Mouse (Mus musculus) forebrain, postnatal 0 days (tissue): ENCODE results near the gene Ttll12. TPM values are rescaled to one million over a fixed set of nuclear protein-coding genes. Genes with fewer than 3 reads are reported as not detected.

Source experiments
- ATAC-seq: fragments of 200-750 bp; cut with Nextera tagmentation; 2 replicates; pipeline ENCODE4 v1.8.0; 2017; ENCODE audit warnings: mild to moderate bottlenecking, moderate library complexity
- DNase-seq: peaks from one replicate; pipeline ENCODE4 v3.0.0-alpha.2; 2015
- H3K27ac ChIP-seq: fragments of 300-500 bp; sonication (generic); 2 replicates; pipeline ENCODE4 v1.5.1; 2014; ENCODE audit warnings: low read depth, mild to moderate bottlenecking, antibody characterized with exemption, low read length, moderate library complexity, mixed read lengths
- H3K27me3 ChIP-seq: fragments of 300-500 bp; sonication (generic); 2 replicates; pipeline ENCODE4 v1.6.1; 2014; ENCODE audit warnings: mild to moderate bottlenecking, low read length, mixed read lengths; ENCODE audit not compliant: insufficient read depth
- H3K36me3 ChIP-seq: fragments of 300-500 bp; sonication (generic); 2 replicates; pipeline ENCODE4 v1.6.1; 2014; ENCODE audit warnings: mild to moderate bottlenecking, moderate library complexity; ENCODE audit not compliant: insufficient read depth
- H3K4me1 ChIP-seq: fragments of 300-500 bp; sonication (generic); 2 replicates; pipeline ENCODE4 v1.6.1; 2014; ENCODE audit warnings: antibody characterized with exemption; ENCODE audit not compliant: insufficient read depth
- H3K4me2 ChIP-seq: fragments of 300-500 bp; sonication (generic); 2 replicates; pipeline ENCODE4 v1.6.1; 2014; ENCODE audit warnings: low read depth, mild to moderate bottlenecking, moderate library complexity
- H3K4me3 ChIP-seq: fragments of 300-500 bp; sonication (generic); 2 replicates; pipeline ENCODE4 v1.5.1; 2014; ENCODE audit warnings: low read depth, low read length, mixed read lengths
- H3K9ac ChIP-seq: fragments of 300-500 bp; sonication (generic); 2 replicates; pipeline ENCODE4 v1.6.1; 2014; ENCODE audit warnings: mild to moderate bottlenecking
- H3K9me3 ChIP-seq: fragments of 300-500 bp; sonication (generic); 2 replicates; pipeline ENCODE4 v1.6.1; 2016; ENCODE audit warnings: low read length
- CTCF ChIP-seq: sonication (generic); IDR thresholded peaks from 2 replicates; pipeline ENCODE4 v1.5.1; 2016; ENCODE audit warnings: antibody characterized with exemption, control low read depth, low read depth
- WGBS: fragments of 180-500 bp; shearing (Covaris S2); extraction: QIAGEN DNeasy Blood & Tissue Kit; methylation state at CpG from one replicate; pipeline ENCODE4 v1.1.7; 2014; 5-methylcytosine and 5-hydroxymethylcytosine counted together
- polyA plus RNA-seq: library from polyadenylated mRNA; unstranded; fragments of >200 nt; fragmentation: Nextera tagmentation; extraction: Ambion mirVana; gene quantifications from 2 replicates; pipeline ENCODE4 v1.2.1, GENCODE M21; 2015
- total RNA-seq: library from RNA; depleted of rRNA; stranded (reverse); fragments of >200 nt; gene quantifications from 2 replicates; pipeline ENCODE4 v1.2.3, GENCODE M21; 2014

The Ttll12 gene
- total and polyA plus RNA-seq, 2 experiments from 2014 or later, result 38.7 to 42.9 TPM

DNA sequence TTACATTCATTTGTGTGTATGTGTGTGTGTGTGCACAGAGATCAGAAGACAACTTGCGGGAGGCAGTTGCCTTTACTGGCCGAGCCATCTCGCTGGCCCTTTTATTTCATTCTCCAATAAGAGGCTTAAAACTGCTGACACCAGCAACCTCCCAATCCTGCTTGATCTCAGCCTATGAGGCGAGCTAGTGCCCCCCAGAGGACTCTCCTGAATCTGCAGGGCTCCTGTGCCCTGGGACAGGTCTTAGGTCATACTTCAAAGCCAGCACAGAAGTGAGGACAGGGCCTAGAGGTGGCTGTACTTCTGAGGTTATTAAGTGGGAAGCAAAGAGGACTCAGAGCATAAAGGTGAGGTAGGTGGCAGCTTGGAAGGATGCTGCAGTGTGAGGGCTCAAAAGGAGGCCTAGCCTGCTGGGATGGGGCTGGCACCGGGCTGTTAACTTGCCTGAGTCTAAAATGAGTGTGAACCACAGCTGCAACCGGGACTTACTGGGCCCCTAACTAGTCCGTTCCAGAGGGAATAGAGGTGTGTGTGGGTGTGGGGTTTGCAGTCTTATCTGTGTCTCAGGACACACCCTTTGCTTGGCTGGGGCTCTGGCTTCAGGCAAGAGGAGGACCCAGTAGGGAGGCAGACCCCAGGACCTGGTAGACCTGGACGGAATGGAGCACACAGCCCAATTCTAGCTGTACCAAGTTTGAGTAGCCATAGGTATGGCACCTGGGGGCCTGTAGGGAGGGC, 11.4 kb downstream of the Ttll12 start:
- Histone ChIP-seq H3K27me3 (no peaks in the 10 kb centered on the region), H3K9me3 (no peaks in the 10 kb centered on the region), H3K9ac (no peak overlapping the region), H3K27ac (no peak overlapping the region), H3K4me1 (no peaks in the 10 kb centered on the region), H3K4me3 (no peak overlapping the region), H3K36me3 (peaks cover 94% of the 10 kb centered on the region), H3K4me2 (no peak overlapping the region)
- DNase-seq (no peak), ATAC-seq (no peak)
- WGBS, result 75% methylated on average over 8 of the region's 8 CpGs
- peak; percentile 35 for TF ChIP-seq CTCF

DNA sequence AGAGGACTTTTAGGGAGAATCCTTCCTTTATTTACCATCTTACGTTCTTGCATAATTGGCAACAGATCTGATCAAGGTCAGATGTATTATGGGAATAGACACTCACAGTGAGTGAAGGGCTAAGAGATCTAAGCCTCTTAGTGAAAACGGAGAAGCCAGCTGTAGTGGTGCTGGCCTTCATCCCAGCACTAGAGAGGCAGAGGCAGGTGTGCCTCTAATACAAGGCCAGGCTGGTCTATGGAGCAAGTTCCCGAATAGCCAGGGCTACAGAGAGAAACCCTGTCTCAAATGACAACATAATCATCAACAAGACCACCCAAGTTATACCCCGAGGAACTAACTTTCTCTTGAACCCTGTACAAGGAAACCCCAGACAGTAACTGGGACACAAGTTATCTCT, 12.0 kb downstream of the Ttll12 start:
- H3K9me3 ChIP-seq, result no peaks in the 10 kb centered on the region
- no peak overlapping the region for H3K27ac ChIP-seq
- H3K36me3 ChIP-seq, result peaks cover 96% of the 10 kb centered on the region
- no peak overlapping the region for H3K4me3 ChIP-seq
- 79% methylated on average over 4 of the region's 4 CpGs for WGBS
- ATAC-seq (no peak), DNase-seq (no peak)
- H3K27me3 ChIP-seq, result no peaks in the 10 kb centered on the region
- no peak overlapping the region for H3K4me2 ChIP-seq
- TF ChIP-seq CTCF, result no peak
- no peaks in the 10 kb centered on the region for H3K4me1 ChIP-seq
- no peak overlapping the region for H3K9ac ChIP-seq

- no peak for DNase-seq
- Histone ChIP-seq H3K4me1 (no peaks in the 10 kb centered on the region), H3K9ac (no peak overlapping the region), H3K4me3 (no peak overlapping the region), H3K9me3 (no peaks in the 10 kb centered on the region), H3K4me2 (no peak overlapping the region), H3K27me3 (no peaks in the 10 kb centered on the region), H3K27ac (no peak overlapping the region), H3K36me3 (peaks cover 64% of the 10 kb centered on the region)
- TF ChIP-seq CTCF, result no peak
- 94% methylated on average over 9 of the region's 9 CpGs for WGBS
- ATAC-seq, result no peak
Observed at GRCm38 (mm10) chr15:83576651-83577050, 18.3 kb downstream of the Ttll12 start.

- H3K36me3 ChIP-seq, result peaks cover 53% of the 10 kb centered on the region
Observed at GRCm38 (mm10) chr15:83575543-83575942, 19.4 kb downstream of the Ttll12 start.

DNA sequence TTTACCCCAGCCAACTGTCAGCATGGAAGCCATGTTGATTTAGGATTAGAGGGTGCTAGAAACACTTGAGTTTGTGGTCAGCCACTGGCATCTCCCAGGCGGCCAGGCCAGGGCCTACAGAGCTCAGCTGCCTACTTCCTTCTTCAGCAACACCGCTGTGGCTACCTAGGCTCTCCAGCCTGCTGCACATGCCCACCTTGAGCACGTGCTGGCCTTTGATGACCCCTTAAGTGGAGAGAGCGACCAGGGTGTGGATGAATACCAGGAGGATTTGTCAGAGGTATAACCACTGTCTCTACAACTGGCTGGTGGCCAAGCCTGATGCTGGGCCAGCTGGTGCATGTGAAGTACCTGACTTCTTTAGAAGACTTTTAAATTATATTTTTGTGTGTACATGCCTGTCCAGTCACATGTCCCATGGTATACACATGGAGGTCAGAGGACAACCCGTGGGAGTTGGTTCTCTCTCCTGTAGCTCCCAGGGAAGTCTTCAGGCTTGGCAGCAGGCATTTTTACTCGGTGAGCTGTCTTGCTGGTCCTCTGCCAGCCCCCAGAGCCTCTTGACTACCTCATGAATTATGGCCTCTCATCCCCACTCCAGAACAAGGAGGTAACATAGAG, 20.1 kb downstream of the Ttll12 start:
- no peak overlapping the region for H3K27ac ChIP-seq
- no peak overlapping the region for H3K4me2 ChIP-seq
- 85% methylated on average over 6 of the region's 6 CpGs for WGBS
- H3K9ac ChIP-seq, result no peak overlapping the region
- no peak for DNase-seq
- ATAC-seq, result no peak
- H3K27me3 ChIP-seq, result no peaks in the 10 kb centered on the region
- no peak overlapping the region for H3K4me3 ChIP-seq
- H3K9me3 ChIP-seq, result no peaks in the 10 kb centered on the region
- H3K36me3 ChIP-seq, result peaks cover 46% of the 10 kb centered on the region
- no peak for TF ChIP-seq CTCF
- H3K4me1 ChIP-seq, result no peaks in the 10 kb centered on the region

More at GRCm38 (mm10) chr15:83575543-83575942, 19.4 kb downstream of the Ttll12 start:
- Histone ChIP-seq H3K9me3 (no peaks in the 10 kb centered on the region), H3K4me3 (no peak overlapping the region), H3K4me1 (no peaks in the 10 kb centered on the region), H3K4me2 (no peak overlapping the region), H3K27ac (no peak overlapping the region), H3K27me3 (no peaks in the 10 kb centered on the region), H3K9ac (no peak overlapping the region)
- DNase-seq (no peak), ATAC-seq (no peak)
- WGBS, result 97% methylated on average over 8 of the region's 8 CpGs
- no peak for TF ChIP-seq CTCF

- DNase-seq (no peak), ATAC-seq (no peak)
- peaks cover 34% of the 10 kb centered on the region for H3K36me3 ChIP-seq
- no peak overlapping the region for H3K27ac ChIP-seq
- no peak overlapping the region for H3K4me2 ChIP-seq
- WGBS, result 95% methylated on average over 12 of the region's 12 CpGs
- H3K9ac ChIP-seq, result no peak overlapping the region
- no peak overlapping the region for H3K4me3 ChIP-seq
- H3K4me1 ChIP-seq, result no peaks in the 10 kb centered on the region
- no peak for TF ChIP-seq CTCF
- H3K27me3 ChIP-seq, result no peaks in the 10 kb centered on the region
- H3K9me3 ChIP-seq, result no peaks in the 10 kb centered on the region
Observed at GRCm38 (mm10) chr15:83573606-83574005, 21.4 kb downstream of the Ttll12 start.

GRCm38 (mm10) chr15:83572132-83572531, 22.8 kb downstream of the Ttll12 start:
- no peaks in the 10 kb centered on the region for H3K4me1 ChIP-seq
- no peak for TF ChIP-seq CTCF
- H3K9ac ChIP-seq, result no peak overlapping the region
- DNase-seq (no peak), ATAC-seq (no peak)
- no peak overlapping the region for H3K4me3 ChIP-seq
- H3K36me3 ChIP-seq, result peaks cover 19% of the 10 kb centered on the region
- H3K27ac ChIP-seq, result no peak overlapping the region
- H3K9me3 ChIP-seq, result no peaks in the 10 kb centered on the region
- WGBS, result 96% methylated on average over 4 of the region's 4 CpGs
- H3K4me2 ChIP-seq, result no peak overlapping the region
- H3K27me3 ChIP-seq, result no peaks in the 10 kb centered on the region
